Mouse (Mus musculus): ENCODE data around the gene Cat. TPM values are rescaled to one million over a fixed set of nuclear protein-coding genes. Genes with fewer than 3 reads are reported as not detected.

Cat gene
- polyA plus RNA-seq, 1 experiment from 2014 or later, result 73.1 TPM

- WGBS, result 78% methylated on average over 6 of the region's 6 CpGs
These were observed 10.9 kb upstream of the Cat start for GRCm38 (mm10) chr2:103495633-103496418.

DNA sequence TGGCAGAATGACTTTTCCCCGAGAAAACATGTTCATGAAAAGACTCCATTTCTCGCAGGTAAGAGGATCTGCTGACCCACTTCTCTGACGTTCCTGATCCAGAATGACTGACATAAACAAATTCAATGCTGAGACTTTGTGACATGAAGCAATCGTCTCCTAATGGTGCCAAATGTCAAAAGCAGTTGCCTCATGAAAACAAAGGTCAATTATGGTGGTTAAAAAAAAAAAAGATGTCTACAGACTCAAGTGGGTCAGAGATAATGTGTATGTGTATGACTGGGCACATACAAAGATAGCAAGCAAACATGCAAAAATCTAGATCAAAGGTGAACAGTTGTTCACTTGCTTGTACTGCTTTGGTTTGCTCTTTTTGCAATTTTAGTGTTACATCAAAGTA lies 8.9 kb upstream of the Cat start:
- Histone ChIP-seq H3K27ac (no peak overlapping the region), H3K4me3 (no peak overlapping the region), H3K4me1 (no peaks in the 10 kb centered on the region), H3K4me2 (no peak overlapping the region), H3K9ac (no peak overlapping the region), H3K36me3 (no peaks in the 10 kb centered on the region), H3K27me3 (no peaks in the 10 kb centered on the region), H3K9me3 (no peaks in the 10 kb centered on the region)
- 78% methylated on average over 4 of the region's 4 CpGs for WGBS
- no peak for ATAC-seq (ENCODE audit: insufficient number of reproducible peaks, low FRiP score, low TSS enrichment, low read depth)

More at GRCm38 (mm10) chr2:103495633-103496418, 10.9 kb upstream of the Cat start:
- H3K4me2 ChIP-seq, result no peak overlapping the region
- no peaks in the 10 kb centered on the region for H3K36me3 ChIP-seq
- H3K4me3 ChIP-seq, result no peak overlapping the region
- no peak overlapping the region for H3K9ac ChIP-seq
- H3K9me3 ChIP-seq, result no peaks in the 10 kb centered on the region
- no peak overlapping the region for H3K27ac ChIP-seq
- H3K4me1 ChIP-seq, result no peaks in the 10 kb centered on the region
- no peak for ATAC-seq (ENCODE audit: insufficient number of reproducible peaks, low FRiP score, low TSS enrichment, low read depth)
- no peaks in the 10 kb centered on the region for H3K27me3 ChIP-seq

- Histone ChIP-seq H3K4me2 (no peak overlapping the region), H3K4me1 (no peaks in the 10 kb centered on the region), H3K27ac (no peak overlapping the region), H3K27me3 (no peaks in the 10 kb centered on the region), H3K36me3 (no peaks in the 10 kb centered on the region), H3K4me3 (no peak overlapping the region), H3K9ac (no peak overlapping the region), H3K9me3 (no peaks in the 10 kb centered on the region)
- no peak for ATAC-seq (ENCODE audit: insufficient number of reproducible peaks, low FRiP score, low TSS enrichment, low read depth)
- WGBS, result 83% methylated on average over 4 of the region's 4 CpGs
These were observed 7.6 kb upstream of the Cat start for GRCm38 (mm10) chr2:103492526-103492925.

- Histone ChIP-seq H3K9ac (peak overlapping the region; percentile 85; the same call in 1 of the 2 replicates), H3K36me3 (no peaks in the 10 kb centered on the region), H3K4me1 (peaks cover 10% of the 10 kb centered on the region), H3K4me3 (peak overlapping the region; percentile 83), H3K9me3 (no peaks in the 10 kb centered on the region), H3K4me2 (peak overlapping the region; percentile 56), H3K27me3 (no peaks in the 10 kb centered on the region), H3K27ac (0 out of 2 replicates have a peak overlapping the region, but pooled peaks have one; percentile 97)
- no peak for ATAC-seq (ENCODE audit: insufficient number of reproducible peaks, low FRiP score, low TSS enrichment, low read depth)
- 34% methylated on average over 5 of the region's 5 CpGs for WGBS
These were observed 907 bp downstream of the Cat start for GRCm38 (mm10) chr2:103483986-103484520.

GRCm38 (mm10) chr2:103483289-103483985 lies 1.5 kb downstream of the Cat start:
- no peaks in the 10 kb centered on the region for H3K9me3 ChIP-seq
- 77% methylated on average over 7 of the region's 7 CpGs for WGBS
- H3K4me1 ChIP-seq, result peaks cover 10% of the 10 kb centered on the region
- H3K4me3 ChIP-seq, result 0 out of 2 replicates have a peak overlapping the region, but pooled peaks have one; percentile 83
- H3K9ac ChIP-seq, result no peak overlapping the region
- ATAC-seq (ENCODE audit: insufficient number of reproducible peaks, low FRiP score, low TSS enrichment, low read depth), result no peak
- H3K27ac ChIP-seq, result no peak overlapping the region
- peak overlapping the region; percentile 56 for H3K4me2 ChIP-seq
- no peaks in the 10 kb centered on the region for H3K36me3 ChIP-seq
- H3K27me3 ChIP-seq, result no peaks in the 10 kb centered on the region

DNA sequence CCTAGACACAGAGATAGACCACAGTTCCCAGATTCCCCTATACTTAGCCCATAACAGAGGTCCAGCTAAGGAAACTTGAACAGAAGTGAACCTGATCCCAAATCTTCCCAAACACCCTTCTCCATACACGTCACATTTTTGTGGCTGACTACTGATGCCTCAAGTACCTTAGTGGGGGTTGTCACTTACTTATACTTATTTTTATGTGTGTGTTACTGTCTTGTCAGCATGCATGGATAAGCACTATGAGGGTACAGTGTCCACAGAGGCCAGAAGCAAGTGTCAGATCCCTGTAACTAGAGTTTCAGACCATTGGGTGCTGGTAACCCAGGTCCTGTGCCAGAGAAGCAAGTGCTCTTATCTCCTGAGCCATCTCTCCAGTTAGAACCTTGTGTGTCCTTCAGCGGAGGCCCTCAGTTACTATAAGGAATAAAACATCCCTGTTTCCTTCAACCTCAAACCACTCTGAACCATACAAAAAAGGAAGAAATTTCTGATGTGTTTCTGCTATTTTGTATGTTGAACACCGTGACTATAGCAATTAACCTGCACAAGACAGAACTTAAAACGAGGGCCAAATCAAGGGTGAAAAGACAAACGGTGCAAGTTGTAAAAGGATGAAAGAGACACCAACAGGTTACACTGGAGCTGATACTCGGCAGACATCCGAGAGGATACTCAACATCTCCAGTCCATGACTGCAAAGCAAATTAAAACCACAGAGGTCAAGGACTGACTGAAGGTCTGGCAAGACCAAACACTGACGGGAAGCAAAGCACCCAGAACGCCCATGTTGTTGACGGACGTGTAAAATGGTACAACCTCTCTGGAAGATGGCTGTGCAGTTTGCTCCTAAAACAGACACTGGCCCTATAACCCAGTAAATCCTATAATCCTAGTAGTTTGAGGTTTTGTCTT lies 3.4 kb downstream of the Cat start:
- Histone ChIP-seq H3K36me3 (no peaks in the 10 kb centered on the region), H3K9me3 (no peaks in the 10 kb centered on the region), H3K27ac (no peak overlapping the region), H3K4me3 (no peak overlapping the region), H3K27me3 (no peaks in the 10 kb centered on the region), H3K9ac (no peak overlapping the region), H3K4me1 (peaks cover 10% of the 10 kb centered on the region), H3K4me2 (no peak overlapping the region)
- ATAC-seq (ENCODE audit: insufficient number of reproducible peaks, low FRiP score, low TSS enrichment, low read depth), result no peak
- WGBS, result 79% methylated on average over 11 of the region's 11 CpGs

- peaks cover 10% of the 10 kb centered on the region for H3K4me1 ChIP-seq
- no peak overlapping the region for H3K4me2 ChIP-seq
- H3K27me3 ChIP-seq, result no peaks in the 10 kb centered on the region
- 88% methylated on average over 4 of the region's 4 CpGs for WGBS
- no peak overlapping the region for H3K27ac ChIP-seq
- no peak for ATAC-seq (ENCODE audit: insufficient number of reproducible peaks, low FRiP score, low TSS enrichment, low read depth)
- no peak overlapping the region for H3K9ac ChIP-seq
- no peaks in the 10 kb centered on the region for H3K9me3 ChIP-seq
- H3K36me3 ChIP-seq, result peaks cover under 1% of the 10 kb centered on the region; the same call in 1 of the 2 replicates
- H3K4me3 ChIP-seq, result no peak overlapping the region
These were observed 4.1 kb downstream of the Cat start for GRCm38 (mm10) chr2:103480871-103481270.

DNA sequence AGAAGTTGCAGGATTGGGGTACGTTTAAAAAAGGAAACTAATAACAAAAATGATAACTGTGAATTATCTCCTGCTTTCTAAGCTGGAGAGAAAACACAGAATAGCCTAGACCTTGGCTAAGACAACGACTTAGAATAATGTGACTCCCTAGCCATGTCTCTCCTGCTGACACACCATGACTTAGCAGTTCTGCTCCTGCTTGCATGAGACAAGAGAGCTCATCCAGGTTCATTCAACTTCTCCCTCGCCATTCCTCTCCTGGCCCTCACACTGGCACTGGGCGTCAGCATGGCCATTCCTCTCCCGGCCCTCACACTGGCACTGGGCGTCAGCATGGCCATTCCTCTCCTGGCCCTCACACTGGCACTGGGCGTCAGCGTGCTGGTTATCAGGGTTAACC lies 4.7 kb downstream of the Cat start:
- 90% methylated on average over 8 of the region's 8 CpGs for WGBS
- no peak overlapping the region for H3K4me2 ChIP-seq
- peaks cover 7% of the 10 kb centered on the region for H3K4me1 ChIP-seq
- H3K9me3 ChIP-seq, result no peaks in the 10 kb centered on the region
- peaks cover 6% of the 10 kb centered on the region for H3K36me3 ChIP-seq
- H3K9ac ChIP-seq, result no peak overlapping the region
- no peak for ATAC-seq (ENCODE audit: insufficient number of reproducible peaks, low FRiP score, low TSS enrichment, low read depth)
- H3K27ac ChIP-seq, result no peak overlapping the region
- H3K27me3 ChIP-seq, result no peaks in the 10 kb centered on the region
- H3K4me3 ChIP-seq, result no peak overlapping the region

GRCm38 (mm10) chr2:103478326-103478725 lies 6.6 kb downstream of the Cat start:
- no peaks in the 10 kb centered on the region for H3K9me3 ChIP-seq
- H3K4me2 ChIP-seq, result no peak overlapping the region
- no peak overlapping the region for H3K27ac ChIP-seq
- no peak for ATAC-seq (ENCODE audit: insufficient number of reproducible peaks, low FRiP score, low TSS enrichment, low read depth)
- peaks cover 21% of the 10 kb centered on the region for H3K36me3 ChIP-seq
- WGBS, result 94% methylated on average over 3 of the region's 3 CpGs
- no peak overlapping the region for H3K4me3 ChIP-seq
- H3K9ac ChIP-seq, result no peak overlapping the region
- no peaks in the 10 kb centered on the region for H3K27me3 ChIP-seq
- no peaks in the 10 kb centered on the region for H3K4me1 ChIP-seq

DNA sequence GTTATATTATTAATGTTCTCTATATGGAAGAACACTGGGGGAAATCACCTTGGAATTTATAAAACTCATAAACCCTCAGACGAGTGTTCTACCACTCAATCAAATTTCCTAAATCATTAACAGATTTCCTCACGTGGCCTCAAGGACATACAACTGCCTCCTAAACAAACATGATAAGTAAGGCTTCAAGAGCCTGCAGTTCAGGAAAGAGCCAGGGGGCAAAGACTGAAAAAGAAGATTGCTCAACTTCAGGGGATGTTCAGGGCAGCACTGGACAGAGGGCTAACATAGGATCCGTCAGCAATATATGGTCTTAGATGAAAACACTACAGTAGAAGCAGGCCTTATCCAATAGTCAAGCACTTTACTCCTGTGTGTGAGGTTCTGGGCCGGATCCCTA lies 7.5 kb downstream of the Cat start:
- Histone ChIP-seq H3K4me1 (no peaks in the 10 kb centered on the region), H3K27ac (no peak overlapping the region), H3K27me3 (no peaks in the 10 kb centered on the region), H3K4me2 (no peak overlapping the region), H3K9ac (no peak overlapping the region), H3K9me3 (no peaks in the 10 kb centered on the region), H3K36me3 (peaks cover 28% of the 10 kb centered on the region), H3K4me3 (no peak overlapping the region)
- 66% methylated on average over 4 of the region's 4 CpGs for WGBS
- no peak for ATAC-seq (ENCODE audit: insufficient number of reproducible peaks, low FRiP score, low TSS enrichment, low read depth)

GRCm38 (mm10) chr2:103476657-103477056 lies 8.3 kb downstream of the Cat start:
- H3K36me3 ChIP-seq, result peaks cover 28% of the 10 kb centered on the region
- WGBS, result 86% methylated on average over 11 of the region's 11 CpGs
- ATAC-seq (ENCODE audit: insufficient number of reproducible peaks, low FRiP score, low TSS enrichment, low read depth), result no peak
- no peaks in the 10 kb centered on the region for H3K4me1 ChIP-seq
- no peaks in the 10 kb centered on the region for H3K9me3 ChIP-seq
- no peak overlapping the region for H3K9ac ChIP-seq
- no peak overlapping the region for H3K4me2 ChIP-seq
- H3K27ac ChIP-seq, result no peak overlapping the region
- no peaks in the 10 kb centered on the region for H3K27me3 ChIP-seq
- H3K4me3 ChIP-seq, result no peak overlapping the region

All from limb, embryonic 15.5 days (tissue).